Mouse (Mus musculus) forebrain, embryonic 11.5 days (tissue): ENCODE data around the gene Pltp. TPM values are rescaled to one million over a fixed set of nuclear protein-coding genes. Genes with fewer than 3 reads are reported as not detected.
"Not testable (repeated sequence)": the region's sequence is repeated elsewhere in the genome, so short reads cannot be mapped to it uniquely, and the experiment has no call there.

Experiments
- ATAC-seq: fragments of 200-750 bp; cut with Nextera tagmentation; replicated peaks from 2 replicates; pipeline ENCODE4 v1.8.0; 2017; ENCODE audit warnings: moderate TSS enrichment; ENCODE audit not compliant: low FRiP score
- DNase-seq: peaks from one replicate; pipeline ENCODE4 v3.0.0-alpha.2; 2017; ENCODE audit warnings: low spot score
- H3K27ac ChIP-seq: fragments of 300-500 bp; sonication (generic); 2 replicates; pipeline ENCODE4 v1.5.1; 2014; ENCODE audit warnings: low read depth, low read length
- H3K27me3 ChIP-seq: fragments of 300-500 bp; sonication (generic); 2 replicates; pipeline ENCODE4 v1.6.1; 2014; ENCODE audit warnings: mild to moderate bottlenecking, low read length, mixed read lengths; ENCODE audit not compliant: control insufficient read depth, insufficient read depth
- H3K36me3 ChIP-seq: fragments of 300-500 bp; sonication (generic); 2 replicates; pipeline ENCODE4 v1.6.1; 2014; ENCODE audit warnings: mild to moderate bottlenecking, low read length, moderate library complexity, mixed read lengths; ENCODE audit not compliant: control insufficient read depth, insufficient read depth
- H3K4me1 ChIP-seq: fragments of 300-500 bp; sonication (generic); replicated peaks from 2 replicates; pipeline ENCODE4 v1.6.1; 2014; ENCODE audit warnings: low read length, mixed read lengths; ENCODE audit not compliant: control insufficient read depth, insufficient read depth
- H3K4me2 ChIP-seq: fragments of 300-500 bp; sonication (generic); 2 replicates; pipeline ENCODE4 v1.6.1; 2014; ENCODE audit warnings: low read depth, mild to moderate bottlenecking, low read length, moderate library complexity, mixed read lengths; ENCODE audit not compliant: severe bottlenecking
- H3K4me3 ChIP-seq: fragments of 300-500 bp; sonication (generic); 2 replicates; pipeline ENCODE4 v1.5.1; 2014; ENCODE audit warnings: low read depth, low read length
- H3K9ac ChIP-seq: fragments of 300-500 bp; sonication (generic); 2 replicates; pipeline ENCODE4 v1.6.1; 2014; ENCODE audit warnings: low read length
- H3K9me3 ChIP-seq: fragments of 300-500 bp; sonication (generic); 2 replicates; pipeline ENCODE4 v1.6.1; 2016; ENCODE audit warnings: low read length, mixed read lengths; ENCODE audit not compliant: control insufficient read depth
- WGBS: fragments of 180-500 bp; shearing (Covaris S2); extraction: QIAGEN DNeasy Blood & Tissue Kit; methylation state at CpG from one replicate; pipeline ENCODE4 v1.1.7; 2014; 5-methylcytosine and 5-hydroxymethylcytosine counted together
- polyA plus RNA-seq: library from polyadenylated mRNA; unstranded; fragments of >200 nt; fragmentation: Nextera tagmentation; extraction: Ambion mirVana; gene quantifications from 2 replicates; pipeline ENCODE4 v1.2.1, GENCODE M21; 2014

Gene Pltp
- polyA plus RNA-seq, 1 experiment from 2014 or later = 43.2 TPM

- H3K4me2 ChIP-seq = no peak overlapping the region
- no peaks in the 10 kb centered on the region for H3K36me3 ChIP-seq
- H3K9me3 ChIP-seq = no peaks in the 10 kb centered on the region
- H3K27ac ChIP-seq = no peak overlapping the region
- ATAC-seq = no peak
- H3K4me3 ChIP-seq = no peak overlapping the region
- WGBS = 58% methylated on average over 1 of the region's 1 CpGs
- H3K9ac ChIP-seq = no peak overlapping the region
- DNase-seq = no peak
- no peaks in the 10 kb centered on the region for H3K4me1 ChIP-seq
- H3K27me3 ChIP-seq = no peaks in the 10 kb centered on the region
Measured at GRCm38 (mm10) chr2:164874239-164874769, 16.8 kb upstream of the Pltp start.

- ATAC-seq = no peak
- WGBS = 82% methylated on average over 3 of the region's 3 CpGs
Measured at GRCm38 (mm10) chr2:164873621-164874020, 16.1 kb upstream of the Pltp start.

GRCm38 (mm10) chr2:164871602-164872303 is 14.2 kb upstream of the Pltp start:
- 63% methylated on average over 6 of the region's 6 CpGs for WGBS
- Histone ChIP-seq H3K36me3 (no peaks in the 10 kb centered on the region), H3K9me3 (no peaks in the 10 kb centered on the region; the same call in 1 of the 2 replicates), H3K27ac (no peak overlapping the region), H3K4me1 (no peaks in the 10 kb centered on the region), H3K27me3 (no peaks in the 10 kb centered on the region), H3K4me2 (no peak overlapping the region), H3K9ac (no peak overlapping the region), H3K4me3 (no peak overlapping the region)
- ATAC-seq (no peak), DNase-seq (no peak)

More at GRCm38 (mm10) chr2:164873621-164874020, 16.1 kb upstream of the Pltp start:
- Histone ChIP-seq H3K27ac (no peak overlapping the region), H3K36me3 (no peaks in the 10 kb centered on the region), H3K4me3 (no peak overlapping the region), H3K9me3 (no peaks in the 10 kb centered on the region), H3K4me1 (no peaks in the 10 kb centered on the region), H3K27me3 (no peaks in the 10 kb centered on the region), H3K9ac (no peak overlapping the region), H3K4me2 (no peak overlapping the region)
- no peak for DNase-seq

GRCm38 (mm10) chr2:164868491-164868890 is 11.0 kb upstream of the Pltp start:
- H3K27me3 ChIP-seq = no peaks in the 10 kb centered on the region
- no peak overlapping the region for H3K4me2 ChIP-seq
- H3K4me1 ChIP-seq = no peaks in the 10 kb centered on the region
- H3K36me3 ChIP-seq = no peaks in the 10 kb centered on the region
- DNase-seq (no peak), ATAC-seq (no peak)
- no peak overlapping the region for H3K9ac ChIP-seq
- H3K9me3 ChIP-seq = no peaks in the 10 kb centered on the region; the same call in 1 of the 2 replicates
- 83% methylated on average over 7 of the region's 7 CpGs for WGBS
- no peak overlapping the region for H3K4me3 ChIP-seq
- H3K27ac ChIP-seq = no peak overlapping the region

- WGBS = 88% methylated on average over 7 of the region's 7 CpGs
- H3K9ac ChIP-seq = no peak overlapping the region
- no peak overlapping the region for H3K27ac ChIP-seq
- ATAC-seq (no peak), DNase-seq (no peak)
- H3K27me3 ChIP-seq = no peaks in the 10 kb centered on the region
- no peaks in the 10 kb centered on the region for H3K4me1 ChIP-seq
- H3K4me2 ChIP-seq = no peak overlapping the region
- no peaks in the 10 kb centered on the region for H3K36me3 ChIP-seq
- no peaks in the 10 kb centered on the region; the same call in 1 of the 2 replicates for H3K9me3 ChIP-seq
- no peak overlapping the region for H3K4me3 ChIP-seq
Measured at GRCm38 (mm10) chr2:164867566-164867965, 10.1 kb upstream of the Pltp start.

- H3K4me2 ChIP-seq = no peak overlapping the region
- H3K4me3 ChIP-seq = no peak overlapping the region
- H3K9ac ChIP-seq = no peak overlapping the region
- H3K9me3 ChIP-seq = no peaks in the 10 kb centered on the region; the same call in 1 of the 2 replicates
- no peaks in the 10 kb centered on the region for H3K36me3 ChIP-seq
- no peak overlapping the region for H3K27ac ChIP-seq
- no peaks in the 10 kb centered on the region for H3K27me3 ChIP-seq
- 76% methylated on average over 16 of the region's 16 CpGs for WGBS
- no peak for DNase-seq
- no peak for ATAC-seq
- H3K4me1 ChIP-seq = no peaks in the 10 kb centered on the region
Measured at GRCm38 (mm10) chr2:164866741-164867551, 9.4 kb upstream of the Pltp start.

- no peak overlapping the region for H3K9ac ChIP-seq
- no peaks in the 10 kb centered on the region for H3K36me3 ChIP-seq
- H3K27me3 ChIP-seq = no peaks in the 10 kb centered on the region
- no peak for ATAC-seq
- no peak overlapping the region for H3K27ac ChIP-seq
- H3K9me3 ChIP-seq = no peaks in the 10 kb centered on the region; the same call in 1 of the 2 replicates
- 82% methylated on average over 4 of the region's 4 CpGs for WGBS
- no peak overlapping the region for H3K4me2 ChIP-seq
- H3K4me3 ChIP-seq = no peak overlapping the region
- no peak for DNase-seq
- H3K4me1 ChIP-seq = no peaks in the 10 kb centered on the region
Measured at GRCm38 (mm10) chr2:164864593-164864992, 7.1 kb upstream of the Pltp start.

GRCm38 (mm10) chr2:164863411-164863810 is 5.9 kb upstream of the Pltp start:
- not testable (repeated sequence) for H3K27ac ChIP-seq, H3K4me3 ChIP-seq, H3K36me3 ChIP-seq, H3K9me3 ChIP-seq, H3K9ac ChIP-seq, H3K4me1 ChIP-seq, DNase-seq, H3K27me3 ChIP-seq, ATAC-seq, H3K4me2 ChIP-seq
- WGBS = 93% methylated on average over 7 of the region's 9 CpGs
